Mouse (Mus musculus): ENCODE data around the gene Reg4. TPM values are rescaled to one million over a fixed set of nuclear protein-coding genes. Genes with fewer than 3 reads are reported as not detected.

The Reg4 gene
- total and polyA plus RNA-seq, 2 experiments from 2014 or later: 0.19 TPM; not detected in 1

DNA sequence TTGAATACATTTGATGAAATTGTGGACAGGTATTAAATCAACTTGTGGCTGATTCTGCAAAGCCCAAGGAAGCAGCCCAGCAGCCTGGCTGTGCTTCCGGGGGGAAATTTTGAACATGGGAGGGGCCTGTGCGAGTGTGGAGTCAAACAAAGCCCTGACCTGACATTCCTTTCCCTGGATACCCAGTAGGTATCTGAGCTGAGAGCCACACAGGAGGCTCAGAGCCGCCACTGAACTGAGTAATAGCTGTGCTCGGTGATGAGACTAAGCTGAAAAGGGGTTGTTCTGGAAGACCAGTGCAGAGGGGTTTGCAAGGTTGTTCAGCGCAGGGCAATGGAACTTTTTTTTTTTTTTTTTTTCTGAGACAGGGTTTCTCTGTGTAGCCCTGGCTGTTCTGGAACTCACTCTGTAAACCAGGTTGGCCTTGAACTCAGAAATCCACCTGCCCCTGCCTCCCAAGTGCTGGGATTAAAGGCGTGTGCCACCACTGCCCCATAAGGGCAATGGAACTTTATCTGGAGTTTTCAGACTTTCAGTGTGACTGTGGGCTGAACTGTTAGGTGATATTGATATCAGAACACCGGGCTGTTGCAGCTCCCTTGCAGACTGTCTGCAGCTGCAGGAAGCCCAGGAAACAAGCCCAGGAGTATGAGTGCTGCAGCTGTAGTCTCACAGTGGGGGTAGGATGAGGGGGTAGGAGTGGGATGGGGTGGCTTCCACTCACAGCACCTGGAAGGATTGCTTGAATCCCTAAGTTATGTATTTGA, 25.2 kb downstream of the Reg4 start:
- TF ChIP-seq CTCF (IDR thresholded peaks at IDR 0.05; ENCODE audit: low read depth): no peak
- WGBS: 44% methylated on average over 7 of the region's 7 CpGs
- no peaks in the 10 kb centered on the region for H3K9me3 ChIP-seq (ENCODE audit: low read length)
- H3K4me2 ChIP-seq (ENCODE audit: low read depth, low read length): no peak overlapping the region
- H3K4me1 ChIP-seq (ENCODE audit: insufficient read depth, low read length): no peaks in the 10 kb centered on the region
- no peaks in the 10 kb centered on the region for H3K27me3 ChIP-seq (ENCODE audit: insufficient read depth, low read length)
- no peak overlapping the region for H3K9ac ChIP-seq (replicated peaks; ENCODE audit: low read length)
- no peak overlapping the region for H3K4me3 ChIP-seq (ENCODE audit: low read length)
- no peaks in the 10 kb centered on the region for H3K36me3 ChIP-seq (ENCODE audit: insufficient read depth, low read length)
- DNase-seq (ENCODE audit: low spot score) (no peak), ATAC-seq (no peak)
- H3K27ac ChIP-seq: no peak overlapping the region

DNA sequence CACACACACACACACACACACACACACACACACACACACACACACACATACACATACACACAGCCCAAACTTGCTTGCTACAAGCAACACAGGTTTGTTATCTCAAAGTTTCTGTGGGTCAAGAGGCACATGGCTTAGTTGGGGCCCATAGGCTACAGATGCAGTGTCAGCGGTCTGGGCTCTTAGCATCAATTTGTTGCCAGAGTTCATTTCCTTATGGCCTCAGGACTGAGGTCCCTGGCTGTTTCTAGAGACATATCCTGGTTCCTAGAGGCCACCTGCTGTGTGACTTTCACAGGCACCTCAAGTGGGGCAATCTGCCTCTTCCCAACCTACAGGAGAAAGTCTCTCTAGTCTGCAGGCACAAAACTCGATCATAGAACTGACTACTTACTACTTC, 27.4 kb downstream of the Reg4 start:
- Histone ChIP-seq H3K9me3 (ENCODE audit: low read length) (no peaks in the 10 kb centered on the region), H3K4me1 (ENCODE audit: insufficient read depth, low read length) (no peaks in the 10 kb centered on the region), H3K4me2 (ENCODE audit: low read depth, low read length) (no peak overlapping the region), H3K9ac (replicated peaks; ENCODE audit: low read length) (no peak overlapping the region), H3K4me3 (ENCODE audit: low read length) (no peak overlapping the region), H3K27ac (no peak overlapping the region), H3K36me3 (ENCODE audit: insufficient read depth, low read length) (no peaks in the 10 kb centered on the region), H3K27me3 (ENCODE audit: insufficient read depth, low read length) (no peaks in the 10 kb centered on the region)
- ATAC-seq (no peak), DNase-seq (ENCODE audit: low spot score) (no peak)
- no peak for TF ChIP-seq CTCF (IDR thresholded peaks at IDR 0.05; ENCODE audit: low read depth)
- WGBS: 93% methylated on average over 2 of the region's 2 CpGs

DNA sequence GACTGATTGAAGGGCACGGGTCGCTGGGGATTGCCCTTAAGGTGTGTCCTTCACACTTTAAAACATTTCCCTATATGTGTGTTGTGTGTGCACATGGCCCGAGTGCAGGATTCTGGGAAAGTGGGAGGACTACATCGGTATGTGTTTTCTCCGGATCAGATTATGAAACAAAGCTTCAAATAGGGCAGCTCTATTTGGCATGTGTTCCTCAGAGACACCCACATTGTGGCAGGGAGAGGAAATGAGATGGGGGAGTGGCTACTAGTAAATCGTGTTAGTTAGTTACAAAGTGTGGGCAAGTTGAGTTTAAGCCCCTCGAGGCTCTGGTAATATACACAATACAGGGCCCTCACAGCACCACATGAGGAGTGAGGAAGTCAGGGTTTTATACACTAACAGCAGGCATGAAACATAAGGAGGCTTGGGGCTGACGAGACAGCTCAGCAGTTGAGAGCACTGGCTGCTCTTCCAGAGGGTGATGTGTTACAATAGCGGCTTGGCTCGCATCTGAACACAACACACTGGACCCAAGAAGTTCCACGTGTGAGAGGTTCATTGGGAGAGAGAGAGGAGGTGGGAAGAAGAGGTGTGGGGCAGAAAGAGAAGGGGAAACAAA, 28.0 kb downstream of the Reg4 start:
- Histone ChIP-seq H3K4me1 (ENCODE audit: insufficient read depth, low read length) (no peaks in the 10 kb centered on the region), H3K4me2 (ENCODE audit: low read depth, low read length) (no peak overlapping the region), H3K27me3 (ENCODE audit: insufficient read depth, low read length) (no peaks in the 10 kb centered on the region), H3K4me3 (ENCODE audit: low read length) (no peak overlapping the region), H3K27ac (no peak overlapping the region), H3K36me3 (ENCODE audit: insufficient read depth, low read length) (no peaks in the 10 kb centered on the region), H3K9ac (replicated peaks; ENCODE audit: low read length) (no peak overlapping the region), H3K9me3 (ENCODE audit: low read length) (no peaks in the 10 kb centered on the region)
- TF ChIP-seq CTCF (IDR thresholded peaks at IDR 0.05; ENCODE audit: low read depth): no peak
- 77% methylated on average over 11 of the region's 11 CpGs for WGBS
- DNase-seq (ENCODE audit: low spot score) (no peak), ATAC-seq (no peak)

DNA sequence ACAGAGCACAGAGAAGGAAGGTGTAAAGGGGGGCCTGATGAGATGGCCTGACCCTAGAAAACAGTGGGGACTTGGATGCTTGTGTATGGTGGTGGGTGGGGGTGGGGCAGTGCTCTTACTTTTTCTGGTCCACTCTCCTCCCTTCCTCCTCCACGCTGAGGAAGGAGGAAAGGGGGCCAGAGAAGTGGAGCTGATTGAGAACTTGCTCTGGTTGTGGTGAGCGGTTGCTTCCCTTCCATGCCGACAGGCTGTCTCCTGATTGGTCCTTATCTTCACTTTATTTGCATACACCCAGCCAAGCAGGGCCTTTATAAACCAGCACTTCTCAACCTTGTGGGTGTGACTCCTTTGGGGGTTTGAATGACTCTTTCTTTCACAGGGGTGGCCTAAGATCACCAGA, 32.1 kb downstream of the Reg4 start:
- no peak for DNase-seq (ENCODE audit: low spot score)
- Histone ChIP-seq H3K9me3 (ENCODE audit: low read length) (no peaks in the 10 kb centered on the region), H3K4me3 (ENCODE audit: low read length) (no peak overlapping the region), H3K4me1 (ENCODE audit: insufficient read depth, low read length) (no peaks in the 10 kb centered on the region), H3K4me2 (ENCODE audit: low read depth, low read length) (no peak overlapping the region), H3K36me3 (ENCODE audit: insufficient read depth, low read length) (no peaks in the 10 kb centered on the region), H3K27ac (no peak overlapping the region), H3K27me3 (ENCODE audit: insufficient read depth, low read length) (no peaks in the 10 kb centered on the region), H3K9ac (replicated peaks; ENCODE audit: low read length) (no peak overlapping the region)
- no peak for TF ChIP-seq CTCF (IDR thresholded peaks at IDR 0.05; ENCODE audit: low read depth)
- WGBS: 80% methylated on average over 2 of the region's 3 CpGs
- ATAC-seq: no peak

DNA sequence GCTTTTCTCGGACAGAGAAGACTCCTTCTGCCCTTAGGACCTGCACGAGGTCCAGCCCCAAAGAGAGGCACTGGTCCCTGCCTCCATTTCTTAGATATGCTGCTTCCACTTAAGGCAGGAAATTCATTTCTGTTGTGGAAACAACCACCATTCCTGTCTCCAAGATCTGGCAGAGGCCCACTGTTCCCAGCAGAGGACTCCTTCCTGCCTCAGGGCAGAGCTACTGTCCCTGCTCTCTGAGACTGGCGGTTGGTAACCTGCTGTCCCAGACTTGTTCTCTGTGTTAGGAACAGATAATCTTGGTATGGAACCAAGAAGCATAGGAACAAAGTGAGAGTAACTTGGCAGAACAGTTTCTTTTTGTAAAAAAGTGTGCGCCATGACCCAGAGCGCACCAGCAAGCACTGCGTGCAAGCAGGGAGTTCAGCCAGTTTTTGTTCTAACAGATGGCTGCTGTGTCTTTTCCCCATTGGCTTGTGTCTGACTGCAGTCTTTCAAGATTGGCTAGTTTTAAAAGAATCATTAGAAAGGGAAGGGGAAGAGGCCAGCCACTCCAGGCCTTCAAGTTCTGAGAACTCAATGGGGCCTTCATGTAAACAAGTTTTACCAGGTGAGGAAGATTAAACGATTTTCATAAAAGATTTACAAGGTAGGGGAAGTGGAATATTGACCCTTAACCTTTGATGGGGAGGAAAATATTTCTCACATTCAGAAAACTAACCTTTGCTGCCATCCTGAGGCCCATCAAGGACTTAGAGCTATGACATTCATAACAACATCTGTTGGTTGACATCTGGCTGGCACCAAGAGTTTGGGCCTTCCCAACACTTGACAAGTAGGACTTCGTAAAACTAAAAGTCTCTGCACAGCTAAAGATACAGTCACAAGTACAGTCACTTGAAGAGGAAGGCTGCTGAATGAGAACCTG, 33.0 kb downstream of the Reg4 start:
- H3K27me3 ChIP-seq (ENCODE audit: insufficient read depth, low read length): no peaks in the 10 kb centered on the region
- no peak overlapping the region for H3K27ac ChIP-seq
- no peaks in the 10 kb centered on the region for H3K4me1 ChIP-seq (ENCODE audit: insufficient read depth, low read length)
- no peak overlapping the region for H3K4me2 ChIP-seq (ENCODE audit: low read depth, low read length)
- no peaks in the 10 kb centered on the region for H3K9me3 ChIP-seq (ENCODE audit: low read length)
- ATAC-seq (no peak), DNase-seq (ENCODE audit: low spot score) (peak; percentile 30)
- H3K36me3 ChIP-seq (ENCODE audit: insufficient read depth, low read length): no peaks in the 10 kb centered on the region
- WGBS: 67% methylated on average over 8 of the region's 8 CpGs
- TF ChIP-seq CTCF (IDR thresholded peaks at IDR 0.05; ENCODE audit: low read depth): no peak
- H3K9ac ChIP-seq (replicated peaks; ENCODE audit: low read length): no peak overlapping the region
- H3K4me3 ChIP-seq (ENCODE audit: low read length): no peak overlapping the region

DNA sequence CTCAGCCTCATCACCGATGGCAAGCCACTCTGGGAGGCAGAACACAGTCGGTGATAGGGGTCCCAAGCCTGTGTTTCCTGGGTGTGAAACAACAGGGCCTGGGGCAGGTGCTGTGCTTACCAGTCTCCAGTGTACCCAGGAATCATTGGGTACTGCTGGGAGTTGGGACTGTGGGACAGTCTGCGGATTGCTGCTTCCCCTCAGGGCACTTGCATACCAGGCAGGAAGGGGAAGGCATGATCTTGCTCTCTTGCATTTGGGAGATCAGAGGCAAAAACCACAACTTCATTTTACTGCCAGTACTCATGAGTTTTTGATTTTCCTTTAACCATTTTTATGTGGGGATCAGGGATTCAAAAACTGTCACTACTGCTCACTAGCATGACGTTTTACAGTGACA, 36.8 kb downstream of the Reg4 start:
- Histone ChIP-seq H3K9me3 (ENCODE audit: low read length) (no peaks in the 10 kb centered on the region), H3K27me3 (ENCODE audit: insufficient read depth, low read length) (no peaks in the 10 kb centered on the region), H3K4me1 (ENCODE audit: insufficient read depth, low read length) (no peaks in the 10 kb centered on the region), H3K4me3 (ENCODE audit: low read length) (no peak overlapping the region), H3K36me3 (ENCODE audit: insufficient read depth, low read length) (no peaks in the 10 kb centered on the region), H3K9ac (replicated peaks; ENCODE audit: low read length) (no peak overlapping the region), H3K4me2 (ENCODE audit: low read depth, low read length) (no peak overlapping the region), H3K27ac (peak overlapping the region; percentile 5; the same call in 1 of the 2 replicates)
- ATAC-seq: no peak
- no peak for TF ChIP-seq CTCF (IDR thresholded peaks at IDR 0.05; ENCODE audit: low read depth)
- DNase-seq (ENCODE audit: low spot score): no peak
- WGBS: 70% methylated on average over 4 of the region's 4 CpGs
